Mouse (Mus musculus) ES-E14 (cell line): ENCODE measurements around the gene Cacnb4. TPM values are rescaled to one million over a fixed set of nuclear protein-coding genes. Genes with fewer than 3 reads are reported as not detected.

ENCODE experiments used
- DNase-seq: peaks from one replicate; pipeline ENCODE4 v3.0.0-alpha.2; 2013; ENCODE audit warnings: low read depth, low spot score
- H3K27ac ChIP-seq: 2 replicates; pipeline ENCODE4 v1.5.1; 2012; ENCODE audit warnings: low read depth, mild to moderate bottlenecking, low read length, moderate library complexity, mixed read lengths; ENCODE audit not compliant: poor library complexity, insufficient read depth, severe bottlenecking
- H3K36me3 ChIP-seq: 2 replicates; pipeline ENCODE4 v1.6.1; 2012; ENCODE audit warnings: mild to moderate bottlenecking, low read length, moderate library complexity, mixed read lengths; ENCODE audit not compliant: control insufficient read depth, poor library complexity, insufficient read depth, severe bottlenecking
- H3K4me1 ChIP-seq, 2 experiments: fragments of 150-350 bp in 1 of 2; sonication (generic) in 1 of 2; 2 replicates each; pipeline ENCODE4 v1.6.1; 2012; ENCODE audit warnings: low read length in 2 of 2, mild to moderate bottlenecking in 1 of 2, mixed read lengths in 1 of 2; ENCODE audit not compliant: control insufficient read depth in 2 of 2, insufficient read depth in 2 of 2, poor library complexity in 1 of 2
- H3K4me3 ChIP-seq, 2 experiments: fragments of 150-350 bp in 1 of 2; sonication (generic) in 1 of 2; 2 replicates each; pipeline ENCODE4 v1.5.1; 2012; ENCODE audit warnings: low read length in 2 of 2, low read depth in 1 of 2, mild to moderate bottlenecking in 1 of 2, mixed read lengths in 1 of 2; ENCODE audit not compliant: insufficient read depth in 1 of 2, poor library complexity in 1 of 2, severe bottlenecking in 1 of 2
- H3K9ac ChIP-seq: 2 replicates; pipeline ENCODE4 v1.6.1; 2012; ENCODE audit warnings: low read depth, mild to moderate bottlenecking, low read length, mixed read lengths; ENCODE audit not compliant: poor library complexity, insufficient read depth, severe bottlenecking
- H3K9me3 ChIP-seq: fragments of 150-350 bp; sonication (generic); 2 replicates; pipeline ENCODE4 v1.6.1; 2012; ENCODE audit warnings: low read depth, mild to moderate bottlenecking, low read length; ENCODE audit not compliant: control insufficient read depth, insufficient read depth
- CHD2 ChIP-seq: IDR thresholded peaks from 2 replicates; pipeline ENCODE4 v1.6.1; 2014; ENCODE audit warnings: mild to moderate bottlenecking, low read depth, low read length, inconsistent platforms
- HCFC1 ChIP-seq: IDR thresholded peaks from 2 replicates; pipeline ENCODE4 v1.6.1; 2012; ENCODE audit warnings: low read length, inconsistent platforms, borderline replicate concordance; ENCODE audit not compliant: insufficient read depth
- MAFK ChIP-seq: IDR thresholded peaks from 2 replicates; pipeline ENCODE4 v1.6.1; 2014; ENCODE audit warnings: mild to moderate bottlenecking, low read depth, low read length, inconsistent platforms; ENCODE audit not compliant: insufficient read depth
- ZC3H11A ChIP-seq: IDR thresholded peaks from 2 replicates; pipeline ENCODE4 v1.6.1; 2012; ENCODE audit warnings: low read depth, mild to moderate bottlenecking, inconsistent platforms, low read length, borderline replicate concordance
- ZNF384 ChIP-seq: IDR thresholded peaks from 2 replicates; pipeline ENCODE4 v1.6.1; 2012; ENCODE audit warnings: low read depth, low read length, inconsistent platforms
- in situ Hi-C, 2 experiments: fragments of 600-800 bp; cut with MboI; formaldehyde crosslinking; loops; one replicate each; pipeline ENCODE4 v1.15.1; 2025; ENCODE audit warnings: low sequenced_read_pairs in 2 of 2, inconsistent platforms in 1 of 2; ENCODE audit not compliant: unreplicated experiment in 2 of 2
- total RNA-seq: library from RNA; depleted of rRNA; stranded (reverse); fragments of 300-350 nt; gene quantifications from 2 replicates; pipeline ENCODE4 v1.2.3, GENCODE M21; 2012

The Cacnb4 gene
- total RNA-seq, 1 experiment: 0.09 TPM

DNA sequence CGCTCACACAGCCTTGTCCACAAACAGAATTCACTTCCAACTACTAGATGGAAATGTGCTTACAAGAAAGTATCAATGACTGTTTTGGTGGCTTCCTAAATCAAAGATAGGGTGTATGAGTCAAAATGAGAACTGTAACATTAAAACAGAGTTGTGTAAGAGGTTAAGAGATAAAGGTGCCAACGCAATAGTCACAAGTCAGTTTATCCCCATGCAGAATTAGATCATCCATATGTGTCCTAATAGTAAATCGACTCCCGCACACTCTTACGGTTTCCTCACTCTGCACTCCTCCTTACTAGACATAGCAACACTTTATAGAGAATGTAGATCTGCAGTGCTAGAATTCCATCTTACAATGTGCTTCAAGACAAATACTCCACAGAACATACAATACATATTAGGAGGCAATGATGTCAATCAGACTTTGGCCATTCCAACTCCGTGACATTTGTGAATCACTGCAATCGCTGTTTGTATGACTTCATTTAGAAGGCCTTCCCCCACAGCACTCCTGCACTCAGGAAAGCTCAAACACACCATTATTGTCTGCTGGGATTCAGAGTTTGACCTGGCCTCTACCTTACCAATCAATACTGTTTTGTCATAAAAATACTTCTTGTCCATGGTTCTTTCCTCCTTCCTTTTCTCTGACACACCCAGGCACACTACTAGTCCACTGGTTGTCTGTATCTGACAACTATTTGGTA is 256.5 kb downstream of the Cacnb4 start:
- Histone ChIP-seq H3K4me3 (no peak overlapping the region), H3K27ac (no peak overlapping the region), H3K9me3 (no peaks in the 10 kb centered on the region), H3K36me3 (peaks cover 6% of the 10 kb centered on the region), H3K4me1 (peaks cover 3 to 9% of the 10 kb centered on the region in 2 experiments; a peak in 3 of 4 replicates), H3K9ac (no peak overlapping the region)
- TF ChIP-seq CHD2: no peak
- no peak for TF ChIP-seq ZNF384
- TF ChIP-seq HCFC1: no peak
- no peak for TF ChIP-seq MAFK
- in situ Hi-C loops: no loop called here
- no peak for DNase-seq

DNA sequence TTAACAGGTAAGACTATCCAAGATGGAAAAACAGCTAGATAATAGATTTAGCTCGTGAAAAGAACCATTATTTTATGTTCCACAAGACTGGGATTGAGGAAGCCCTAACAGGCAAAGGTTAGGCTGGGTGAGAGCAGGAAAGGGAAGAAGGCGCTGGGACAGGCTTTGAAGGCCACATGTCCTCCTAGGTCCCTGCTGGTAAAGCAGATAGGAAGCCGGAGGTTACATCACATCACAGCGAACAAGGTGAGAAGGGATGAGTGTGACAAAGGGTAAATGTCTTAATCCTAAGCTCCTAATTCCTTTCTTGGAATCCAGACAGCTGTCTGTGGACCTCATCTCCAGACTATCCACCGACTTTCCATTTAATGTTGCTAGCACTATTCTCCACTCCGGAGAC is 257.3 kb downstream of the Cacnb4 start:
- Histone ChIP-seq H3K9ac (no peak overlapping the region), H3K4me1 (peaks cover 3 to 9% of the 10 kb centered on the region in 2 experiments; a peak in 3 of 4 replicates), H3K27ac (no peak overlapping the region), H3K9me3 (no peaks in the 10 kb centered on the region), H3K4me3 (no peak overlapping the region), H3K36me3 (peaks cover 6% of the 10 kb centered on the region)
- TF ChIP-seq ZNF384 (no peak), HCFC1 (no peak), CHD2 (no peak), MAFK (no peak)
- no peak for DNase-seq
- in situ Hi-C loops: no loop called here

DNA sequence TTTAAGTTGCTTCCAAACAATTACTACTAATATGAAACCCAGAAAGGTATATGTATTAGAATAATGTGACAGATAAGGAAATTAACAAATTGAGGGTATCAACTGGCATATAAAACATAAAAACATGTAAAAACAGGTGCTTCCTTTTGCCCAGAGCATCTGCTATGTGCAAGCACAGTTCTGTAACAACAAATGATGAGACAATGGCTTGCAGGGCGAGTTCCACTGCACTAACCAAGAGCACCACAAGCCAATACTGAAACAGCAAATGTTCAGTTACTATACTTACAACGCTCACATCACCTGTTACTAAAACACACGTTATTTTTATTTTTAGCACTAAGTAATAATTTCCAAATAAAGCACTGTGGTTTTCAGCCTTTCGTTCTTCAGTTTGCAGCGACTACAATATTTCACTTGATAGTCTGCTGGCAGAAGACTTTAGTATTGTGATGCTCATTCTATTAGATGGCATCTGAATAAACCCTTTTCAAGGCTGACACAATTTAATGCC is 264.1 kb downstream of the Cacnb4 start:
- Histone ChIP-seq H3K4me3 (no peak overlapping the region), H3K9ac (no peak overlapping the region), H3K4me1 (no peaks in the 10 kb centered on the region), H3K27ac (no peak overlapping the region), H3K9me3 (peaks cover 4% of the 10 kb centered on the region; the same call in 1 of the 2 replicates), H3K36me3 (peaks cover 16% of the 10 kb centered on the region)
- no peak for TF ChIP-seq ZC3H11A
- no peak for TF ChIP-seq HCFC1
- no peak for TF ChIP-seq MAFK
- no peak for TF ChIP-seq ZNF384
- no peak for TF ChIP-seq CHD2
- in situ Hi-C loops: no loop called here
- DNase-seq: no peak

DNA sequence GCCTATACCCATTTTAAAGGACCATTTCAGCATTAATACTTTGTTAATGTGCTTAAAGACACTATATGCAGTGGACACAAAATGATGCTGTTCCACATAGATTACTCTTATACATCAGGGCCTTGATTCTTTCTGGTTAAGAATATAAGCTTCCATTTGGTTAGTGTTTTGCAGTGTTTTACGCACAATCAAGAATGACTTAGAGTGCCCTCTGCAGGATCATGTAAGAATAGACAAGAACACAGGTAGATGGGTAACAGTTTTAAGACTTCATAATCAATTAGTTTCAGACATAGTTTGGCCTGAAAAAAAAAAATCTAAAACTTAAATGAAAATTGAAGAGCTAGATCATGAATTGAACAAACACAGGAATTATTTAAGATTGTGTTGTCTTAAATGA is 270.2 kb downstream of the Cacnb4 start:
- Histone ChIP-seq H3K9ac (no peak overlapping the region), H3K36me3 (peaks cover 14% of the 10 kb centered on the region), H3K9me3 (peaks cover 4% of the 10 kb centered on the region; the same call in 1 of the 2 replicates), H3K4me3 (no peak overlapping the region), H3K27ac (no peak overlapping the region), H3K4me1 (no peaks in the 10 kb centered on the region)
- TF ChIP-seq ZNF384 (no peak), HCFC1 (no peak), ZC3H11A (no peak), MAFK (no peak), CHD2 (no peak)
- in situ Hi-C loops: no loop called here
- DNase-seq: no peak

DNA sequence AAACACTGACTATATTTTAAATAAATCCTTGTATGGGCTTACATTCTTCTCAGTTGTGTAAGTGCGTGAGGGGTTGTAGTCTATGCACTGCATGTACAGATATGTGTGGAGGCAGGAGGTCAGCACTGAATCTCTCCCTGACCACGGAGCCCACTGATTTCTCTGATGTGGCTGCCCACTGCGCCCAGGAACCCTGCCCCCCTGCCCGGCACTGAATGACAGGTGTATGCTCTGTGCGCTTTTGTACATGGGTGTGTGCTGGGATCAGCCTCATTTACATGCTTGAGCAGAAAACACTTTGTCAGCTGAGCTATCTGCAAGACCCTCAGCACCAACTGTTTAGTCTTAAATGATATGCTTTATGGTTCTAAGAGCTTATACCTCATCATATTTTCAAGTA is 271.4 kb downstream of the Cacnb4 start:
- H3K4me3 ChIP-seq: no peak overlapping the region

More for the DNA sequence above, 271.4 kb downstream of the Cacnb4 start:
- in situ Hi-C loops: no loop called here
- Histone ChIP-seq H3K4me1 (no peaks in the 10 kb centered on the region), H3K36me3 (peaks cover 9% of the 10 kb centered on the region), H3K27ac (no peak overlapping the region), H3K9me3 (peaks cover 3% of the 10 kb centered on the region; the same call in 1 of the 2 replicates), H3K9ac (no peak overlapping the region)
- no peak for TF ChIP-seq ZC3H11A
- TF ChIP-seq MAFK: no peak
- no peak for TF ChIP-seq ZNF384
- TF ChIP-seq HCFC1: no peak
- no peak for TF ChIP-seq CHD2
- DNase-seq: no peak
